Mouse (Mus musculus) c-Kit-negative CD71-positive TER-119-positive erythroid progenitor cells, embryonic 14.5 days (primary cell): ENCODE results near the gene Gm14137.

ENCODE experiments used
- DNase-seq: peaks from one replicate; pipeline ENCODE4 v3.0.0-alpha.2; 2013; ENCODE audit warnings: low read depth, low spot score

The Gm14137 gene

DNA sequence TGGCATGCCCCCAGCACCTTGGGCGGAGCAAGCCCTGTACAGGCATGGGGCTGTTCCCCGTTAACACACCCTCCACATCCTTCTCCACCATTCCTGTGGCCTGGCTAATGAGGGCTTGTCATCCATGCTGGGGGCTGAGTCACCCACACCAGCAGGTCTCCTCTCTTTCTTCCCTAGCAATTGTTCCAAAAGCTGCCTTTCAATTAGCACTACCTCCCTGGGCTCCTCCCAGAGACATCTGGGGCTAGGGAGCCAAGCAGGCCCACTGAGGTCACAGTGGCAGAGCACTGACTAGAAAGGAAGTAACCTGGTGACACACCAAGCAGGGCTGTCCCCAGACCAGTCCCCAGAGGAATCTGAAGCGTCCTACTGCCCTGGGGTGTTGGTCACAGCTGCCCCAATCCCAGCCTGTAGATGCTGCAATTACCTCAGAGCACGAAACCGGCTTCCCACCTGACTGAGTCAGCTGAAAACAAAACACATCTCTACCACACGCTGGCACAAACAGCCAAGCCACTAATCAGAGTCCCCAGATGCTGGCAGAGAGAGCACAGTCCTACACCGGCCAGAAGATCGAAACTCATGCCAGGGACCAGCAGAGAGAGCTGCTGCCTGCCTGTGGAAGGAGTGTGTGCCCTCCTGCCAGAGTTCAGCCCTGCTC lies at the start of gene Gm14137:
Gm14137 (plus strand) TSS at position 519 of the 661 bp plus-strand sequence.
- no peak for DNase-seq

DNA sequence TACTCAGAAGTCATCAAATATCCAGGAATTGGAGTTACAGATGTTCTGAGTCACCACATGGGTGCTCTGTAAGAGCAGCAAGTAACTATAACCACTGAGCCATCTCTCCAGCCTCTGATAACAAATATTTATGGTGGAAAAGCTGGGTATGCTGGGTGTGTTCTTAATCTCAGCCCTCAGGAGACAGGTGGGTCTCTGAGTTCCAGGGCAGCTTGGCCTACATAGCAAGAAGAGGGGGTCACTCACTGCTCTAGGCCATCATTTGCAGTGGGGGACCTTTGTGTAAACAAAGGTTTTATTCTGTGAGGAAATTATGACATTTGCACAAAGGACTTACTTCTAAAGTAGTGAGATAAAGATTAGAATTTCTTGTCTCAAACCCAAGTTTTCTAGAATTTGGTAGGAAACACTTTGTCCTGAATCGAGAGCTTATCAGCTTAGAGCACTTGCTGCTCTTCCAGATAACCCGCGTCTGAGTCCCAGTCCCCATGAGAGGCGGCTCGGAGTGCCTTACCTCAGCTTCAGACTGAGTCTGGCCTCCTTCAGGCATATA lies 37.9 kb upstream of the Gm14137 start:
- DNase-seq, result peak; percentile 70

DNA sequence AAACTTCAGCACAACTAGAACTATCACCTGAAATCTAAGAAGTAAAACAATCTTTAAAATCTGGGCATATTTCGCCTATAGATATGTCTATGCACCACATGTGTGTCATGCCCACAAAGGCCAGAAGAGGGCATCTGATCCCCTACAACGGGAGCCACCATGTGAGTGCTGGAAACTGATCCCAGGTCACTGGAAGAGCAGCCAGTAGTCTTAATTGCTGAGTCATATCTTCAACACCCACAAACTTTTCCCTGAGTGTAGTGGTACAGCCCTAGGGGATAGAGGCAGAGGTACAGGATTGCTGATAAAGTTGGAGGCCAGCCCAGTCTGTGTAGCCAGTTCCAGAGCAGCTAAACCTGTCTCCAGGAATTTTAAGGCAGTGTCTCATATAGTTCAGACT lies 29.1 kb upstream of the Gm14137 start:
- DNase-seq, result peak; percentile 25

DNA sequence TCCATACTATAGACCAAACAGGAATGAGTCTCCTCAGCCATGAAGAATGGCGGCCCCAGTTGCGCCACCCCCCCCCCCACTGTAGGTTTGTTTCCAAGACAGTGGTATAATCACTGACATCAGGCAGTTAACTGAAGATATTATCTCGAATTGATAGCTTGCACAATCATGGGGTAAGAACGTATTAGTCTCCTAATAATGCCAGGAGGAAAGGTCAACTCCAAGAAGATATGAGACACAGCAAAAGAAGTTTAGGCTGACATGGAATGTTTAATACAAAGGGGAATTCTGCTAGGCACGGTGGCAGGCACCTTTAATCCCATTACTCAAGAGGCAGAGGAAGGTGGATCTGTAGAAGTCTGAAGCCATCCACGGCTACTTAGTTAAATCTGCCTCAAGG lies 27.9 kb upstream of the Gm14137 start:
- no peak for DNase-seq

DNA sequence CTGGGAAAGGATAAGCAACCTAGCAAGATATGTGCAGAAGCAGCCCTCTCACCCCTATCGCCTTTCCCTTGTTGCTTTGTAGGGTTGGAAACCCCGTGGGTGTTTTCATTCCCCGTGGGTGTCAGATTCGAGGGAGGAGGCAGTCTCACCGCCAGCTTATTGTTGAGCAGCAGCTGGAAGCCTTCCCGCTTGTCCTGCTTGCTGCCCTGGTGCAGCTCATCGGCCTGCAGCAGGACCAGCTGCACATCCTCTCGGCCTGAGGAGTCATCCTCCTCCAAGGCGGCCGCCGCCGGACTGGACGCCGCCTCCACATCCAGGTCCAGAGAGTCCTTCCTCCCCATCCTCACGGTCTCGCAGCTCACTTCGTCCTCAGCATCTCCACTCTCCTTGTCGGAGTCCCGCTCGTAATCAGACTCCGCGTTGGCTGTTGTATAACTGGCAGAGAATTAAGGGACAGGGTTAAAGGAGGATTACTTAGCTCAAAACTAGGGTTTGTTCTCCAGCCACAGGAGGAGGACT lies 27.1 kb upstream of the Gm14137 start:
- no peak for DNase-seq

DNA sequence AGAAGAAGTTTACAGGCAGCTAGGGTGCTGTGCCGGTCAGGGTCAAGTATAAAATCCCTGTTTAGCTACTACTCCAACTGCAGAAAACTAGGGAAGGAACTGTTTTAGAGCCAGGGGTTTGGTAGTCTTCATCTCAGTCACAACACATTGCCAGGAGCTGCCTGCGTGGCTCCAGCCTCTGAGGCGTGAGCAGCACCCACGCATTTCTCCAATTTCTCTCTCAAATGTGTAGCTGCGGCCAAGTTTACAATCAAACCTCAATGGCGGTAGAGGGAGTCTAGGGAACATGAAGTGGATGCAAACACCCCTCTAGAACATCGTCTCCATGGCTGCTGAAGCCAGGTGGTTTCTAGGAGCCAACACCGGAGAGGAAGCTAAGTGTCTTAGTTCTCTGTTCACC lies 26.5 kb upstream of the Gm14137 start:
- DNase-seq, result no peak

DNA sequence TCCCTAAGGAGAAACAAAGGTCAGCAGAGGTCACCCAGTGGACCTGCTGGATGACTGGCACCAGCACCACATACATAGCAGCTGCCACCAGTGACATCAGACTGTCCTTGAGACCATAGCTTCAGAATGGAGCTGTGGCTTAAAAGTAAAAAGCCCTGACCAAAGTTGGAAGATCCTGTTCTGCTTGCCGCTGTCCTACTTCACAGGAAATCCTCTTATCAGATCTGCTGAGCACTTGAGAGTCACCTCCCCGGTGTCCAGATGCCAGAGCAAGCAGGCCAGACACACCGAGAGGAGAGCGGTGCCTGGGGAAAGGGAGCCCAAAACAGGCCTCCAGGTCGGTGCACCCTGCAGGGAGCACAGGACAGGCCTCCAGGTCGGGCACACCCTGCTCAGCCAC lies 22.1 kb upstream of the Gm14137 start:
- no peak for DNase-seq

DNA sequence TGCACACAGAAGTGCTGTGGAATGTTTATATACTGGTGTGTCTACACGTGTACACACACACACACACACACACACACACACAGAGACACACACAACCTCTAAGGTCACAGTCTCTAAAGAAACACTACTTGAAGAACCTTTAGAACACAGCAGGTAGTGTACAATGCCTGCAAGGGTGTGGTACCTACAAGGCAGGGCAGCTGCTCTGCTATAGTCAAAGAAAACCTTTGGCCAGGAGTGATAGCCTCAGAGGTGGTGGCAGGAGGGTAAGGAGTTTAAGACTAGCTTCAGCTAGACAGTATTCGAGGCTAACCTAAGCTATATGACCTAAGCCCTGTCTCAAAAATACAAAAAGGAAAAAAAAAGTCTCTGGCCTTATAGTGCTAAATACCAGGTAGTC lies 19.6 kb upstream of the Gm14137 start:
- DNase-seq, result peak; percentile 21

DNA sequence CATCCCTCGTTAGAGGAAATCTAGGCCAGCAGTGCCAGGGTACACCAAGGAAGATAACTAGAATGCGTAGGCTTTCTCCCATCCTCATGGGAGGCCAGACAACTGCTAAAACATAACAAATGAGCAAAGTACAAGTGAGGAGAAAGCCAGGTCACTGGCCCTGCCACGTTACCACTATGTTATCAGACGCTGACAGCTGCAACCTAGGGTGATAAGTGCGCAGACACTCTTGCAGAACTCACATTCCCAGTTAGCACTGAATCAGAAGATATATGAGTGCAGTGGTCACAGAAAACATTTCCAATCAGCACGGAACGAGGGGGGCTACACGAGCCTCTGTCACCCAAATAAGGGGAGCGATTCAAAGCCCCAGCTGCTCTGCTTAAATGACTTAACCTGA lies 18.9 kb upstream of the Gm14137 start:
- DNase-seq, result peak; percentile 78

DNA sequence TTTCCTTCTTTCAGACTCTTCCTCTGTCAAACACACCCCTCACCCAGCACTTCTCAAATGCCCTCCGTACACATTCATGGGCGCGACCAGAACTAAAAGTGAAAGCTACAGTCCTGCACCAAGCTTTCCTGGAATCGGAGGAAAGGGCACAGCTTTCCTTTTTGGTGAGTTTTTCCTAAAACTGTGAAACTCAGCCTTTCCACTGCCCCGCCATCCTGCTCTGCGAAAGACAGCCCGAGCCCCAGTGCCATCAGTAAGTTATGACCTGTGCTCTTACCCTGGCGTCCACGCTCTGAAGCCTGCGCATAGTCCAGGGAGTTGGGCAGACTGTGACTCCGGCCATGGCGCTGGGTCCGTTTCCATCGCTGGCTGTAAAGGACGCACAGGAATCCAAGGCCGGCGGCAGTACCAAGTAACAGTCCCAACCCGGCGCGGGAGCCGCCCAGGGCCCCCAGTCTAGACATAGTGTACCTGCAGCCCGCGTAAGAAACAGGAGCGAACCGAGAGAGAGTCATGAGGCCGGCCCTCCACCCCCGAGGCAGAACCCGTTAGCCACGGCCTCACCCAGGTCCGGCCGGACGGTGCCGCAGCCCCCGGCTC lies 18.1 kb upstream of the Gm14137 start:
- DNase-seq, result peak; percentile 29

DNA sequence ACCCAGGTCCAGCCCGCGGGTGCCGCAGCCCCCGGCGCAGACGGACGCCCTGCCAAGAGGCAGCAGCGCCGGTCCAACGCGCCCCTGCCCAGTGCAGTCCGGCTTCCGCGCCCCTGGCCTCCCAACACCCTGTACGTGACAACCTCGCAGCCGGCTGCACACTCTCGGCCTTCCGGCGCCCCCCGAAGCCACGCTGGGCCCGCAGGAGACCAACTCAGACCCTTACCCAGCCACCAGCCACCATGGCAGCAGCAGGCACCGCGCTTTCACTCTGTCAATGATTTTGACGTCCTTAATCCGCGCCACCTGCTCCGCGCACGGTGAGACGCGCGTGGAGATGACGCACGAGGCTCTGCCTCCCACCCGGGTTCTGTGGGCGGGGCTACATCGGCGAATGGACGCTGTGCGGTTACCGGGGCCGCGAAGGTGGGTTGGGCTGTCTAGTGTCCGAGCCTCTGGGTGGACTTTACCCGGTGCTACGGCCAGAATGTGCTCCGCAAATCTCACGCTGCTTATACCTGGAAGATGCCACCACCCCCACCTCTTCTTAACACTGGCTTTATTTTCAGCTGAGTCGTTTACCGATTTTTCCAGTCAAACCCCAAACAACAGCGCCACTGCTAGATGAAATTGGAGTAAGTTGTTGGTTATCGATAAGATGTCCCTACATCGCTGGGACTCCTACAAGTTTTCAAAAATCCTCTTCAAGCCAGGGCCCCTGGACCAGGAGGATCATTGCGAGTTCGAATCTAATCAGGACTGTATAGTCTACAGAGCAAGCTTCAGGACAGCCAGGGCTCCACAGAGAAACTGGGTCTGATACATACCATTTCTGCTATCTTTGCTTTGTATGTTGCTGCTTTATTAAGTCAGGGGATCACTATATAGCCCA lies 17.4 kb upstream of the Gm14137 start, which contains the start of gene Rmdn3:
Rmdn3 (minus strand) TSS at position 354 of the 892 bp plus-strand sequence.
- peak; percentile 90 for DNase-seq

DNA sequence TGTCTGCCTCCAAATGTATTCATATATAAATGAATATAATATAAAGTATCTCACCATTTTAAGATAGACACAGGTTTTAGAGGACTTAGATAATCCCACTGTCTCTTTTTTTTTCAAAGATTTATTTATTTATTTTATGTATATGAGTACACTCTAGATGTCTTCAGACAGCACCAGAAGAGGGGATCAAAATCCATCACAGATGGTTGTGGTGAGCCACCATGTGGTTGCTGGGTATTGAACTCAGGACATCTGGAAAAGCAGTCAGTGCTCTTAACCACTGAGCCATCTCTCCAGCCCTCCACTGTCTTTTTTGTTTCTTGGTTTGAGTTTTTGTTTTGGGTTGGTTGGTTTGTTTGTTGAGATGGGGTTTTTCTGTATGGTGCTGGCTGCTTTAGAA lies 16.5 kb upstream of the Gm14137 start:
- no peak for DNase-seq

DNA sequence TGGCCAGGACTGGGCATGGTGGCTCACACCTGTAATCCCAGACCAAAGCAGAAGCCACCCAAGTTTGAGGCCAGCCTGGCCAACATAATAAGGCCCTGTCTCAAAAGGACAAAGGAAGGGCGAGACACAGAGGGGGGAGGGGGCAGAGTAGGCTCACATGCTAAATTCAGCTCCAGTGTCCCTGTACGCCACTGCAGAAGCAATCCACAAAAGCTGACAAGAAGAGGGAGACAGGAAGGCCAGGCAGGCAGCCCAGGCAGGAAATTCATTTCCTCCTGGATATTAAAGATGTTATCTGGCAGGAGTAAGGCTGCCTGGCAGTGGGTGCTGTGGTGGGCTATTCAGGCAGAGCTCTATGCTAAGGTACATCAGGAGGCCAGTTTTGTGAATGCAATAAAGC lies 13.1 kb upstream of the Gm14137 start:
- DNase-seq, result no peak

DNA sequence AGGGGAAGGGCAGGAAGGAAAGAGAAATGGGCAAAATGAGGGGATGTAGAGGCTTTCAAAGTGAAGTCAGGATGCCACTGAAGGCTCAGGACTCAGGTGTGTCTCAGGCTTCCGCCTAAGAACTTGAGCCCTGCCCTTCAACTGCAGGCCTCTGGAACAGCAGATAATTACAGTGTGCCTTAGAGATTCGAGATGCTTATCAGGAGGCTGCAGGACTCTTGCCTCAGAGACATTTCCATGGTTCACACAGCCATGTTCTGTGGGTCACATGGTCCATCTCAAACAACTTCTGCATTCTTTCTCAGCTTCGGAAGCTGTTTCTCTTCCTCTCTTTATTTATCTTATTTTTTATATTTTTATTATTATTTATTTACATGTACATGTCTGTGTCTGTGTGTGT lies 11.2 kb upstream of the Gm14137 start:
- DNase-seq, result no peak

DNA sequence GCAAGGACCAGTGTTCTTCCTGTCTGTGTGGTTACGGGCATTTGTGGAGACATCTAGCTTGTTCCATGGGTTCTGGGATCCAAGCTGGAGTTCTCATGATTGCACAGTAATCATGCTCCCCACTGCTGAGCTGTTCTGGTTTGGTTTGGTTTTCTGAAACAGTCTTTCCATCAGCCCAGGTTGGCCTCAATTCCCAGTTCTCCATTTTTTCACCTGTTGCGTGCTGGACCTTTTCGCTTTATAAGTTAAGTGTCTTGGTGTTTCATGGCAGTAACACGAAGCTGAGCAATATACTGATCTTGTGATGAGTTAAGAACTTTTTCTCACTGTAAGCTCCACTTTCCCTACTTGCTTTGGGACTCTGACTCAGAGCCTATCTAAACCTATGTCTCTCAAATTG lies 10.3 kb upstream of the Gm14137 start:
- no peak for DNase-seq

DNA sequence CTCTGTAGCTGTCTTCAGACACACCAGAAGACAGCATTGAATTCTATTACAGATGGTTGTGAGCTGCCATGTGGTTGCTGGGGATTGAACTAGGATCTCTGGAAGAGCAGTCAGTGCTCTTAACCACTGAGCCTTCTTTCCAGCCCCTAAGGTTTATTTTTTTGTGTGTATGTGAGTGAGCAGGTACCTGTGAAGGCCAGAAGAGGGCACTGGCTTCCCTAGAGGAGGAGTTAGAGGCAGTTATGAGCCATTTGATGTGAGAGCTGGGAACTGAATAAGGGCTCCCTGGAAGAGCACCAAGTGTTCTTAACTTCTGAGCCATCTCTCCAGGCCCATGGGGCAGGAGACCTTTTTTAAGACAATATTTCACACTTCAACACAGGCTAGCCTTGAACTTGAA lies 8.9 kb upstream of the Gm14137 start:
- no peak for DNase-seq

DNA sequence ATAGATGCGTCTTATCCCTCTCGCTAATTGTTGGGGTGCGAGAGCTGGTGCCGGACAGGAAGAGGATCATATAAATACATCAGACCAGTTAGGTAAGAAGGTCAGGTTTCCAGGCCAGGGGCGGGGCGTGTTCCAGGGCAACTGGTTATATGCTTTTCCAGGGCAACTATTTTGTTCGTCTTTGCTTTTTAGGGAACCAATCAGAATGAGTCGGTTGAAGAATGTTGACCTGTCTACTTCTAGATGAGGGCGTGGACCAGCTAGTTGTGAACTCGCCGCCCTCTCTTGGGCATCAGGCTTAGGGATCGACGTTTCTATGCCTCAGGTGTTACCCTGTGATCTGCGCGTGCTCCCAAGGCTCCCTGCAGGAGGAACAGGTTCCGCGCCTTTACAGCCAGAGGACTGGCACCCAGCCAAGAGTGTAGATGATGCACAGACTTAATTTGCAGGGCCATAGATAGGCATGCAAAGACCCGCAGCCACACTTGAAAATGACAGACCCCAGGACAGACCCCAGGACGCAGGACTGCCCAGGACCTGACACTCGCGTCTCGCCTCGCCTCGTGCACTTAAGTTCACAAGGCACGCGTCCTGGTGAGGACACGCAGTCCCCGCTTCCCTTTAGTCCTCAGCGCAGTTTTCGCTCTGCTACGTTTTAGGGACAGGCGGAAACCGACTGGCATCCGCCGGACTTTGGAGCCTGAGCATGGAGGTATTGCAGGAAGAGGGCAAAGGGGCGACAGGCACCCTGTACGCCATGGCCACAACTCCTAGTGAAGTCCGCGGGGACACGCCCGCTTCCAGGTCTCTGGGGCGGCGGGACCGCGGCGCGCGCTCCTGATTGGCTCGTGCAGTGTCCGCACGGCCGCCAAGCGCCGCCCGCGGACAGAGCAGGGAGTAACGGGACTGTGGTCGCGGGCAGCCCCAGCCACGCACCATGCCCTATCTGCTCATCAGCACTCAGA lies 7.1 kb upstream of the Gm14137 start, which contains the start of gene Gchfr:
Gchfr (plus strand) TSS at position 873 of the 965 bp plus-strand sequence.
- no peak for DNase-seq

DNA sequence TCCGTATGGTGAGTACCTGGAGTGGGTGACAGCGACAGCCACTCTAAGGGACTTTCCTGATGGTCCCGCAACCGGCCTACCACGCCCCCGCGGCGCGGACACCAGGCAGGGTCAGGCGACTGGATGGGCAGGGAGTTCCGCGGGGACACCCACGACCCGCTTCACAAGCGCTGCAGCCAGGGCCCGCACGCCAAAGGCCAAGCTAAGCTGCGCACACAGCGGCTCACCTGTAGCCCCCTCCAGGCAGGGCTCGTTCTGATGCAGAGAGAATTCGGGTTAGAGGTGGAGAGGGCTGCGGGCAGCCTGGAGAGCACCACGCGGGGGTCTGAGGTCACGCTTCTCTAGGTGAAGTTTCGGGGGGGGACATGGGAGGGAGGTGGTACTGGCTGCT lies 6.4 kb upstream of the Gm14137 start:
- DNase-seq, result no peak

DNA sequence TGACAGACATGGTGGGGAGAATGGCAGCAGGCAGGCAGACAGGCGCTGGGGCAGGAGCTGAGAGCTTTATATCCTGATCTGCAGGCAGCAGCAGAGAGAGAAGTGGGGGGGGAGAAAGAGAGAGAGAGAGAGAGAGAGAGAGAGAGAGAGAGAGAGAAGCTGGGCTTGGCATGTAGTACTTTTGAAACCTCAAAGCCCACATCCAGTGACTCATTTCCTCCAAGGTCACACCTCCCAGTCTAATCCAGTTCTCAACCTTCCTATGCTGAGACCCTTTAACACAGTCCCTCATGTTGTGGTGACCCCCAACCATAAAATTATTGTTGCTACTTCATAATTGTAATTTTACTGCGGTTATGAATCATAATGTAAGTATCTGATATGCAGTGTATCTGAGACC lies 4.0 kb upstream of the Gm14137 start:
- DNase-seq, result no peak

DNA sequence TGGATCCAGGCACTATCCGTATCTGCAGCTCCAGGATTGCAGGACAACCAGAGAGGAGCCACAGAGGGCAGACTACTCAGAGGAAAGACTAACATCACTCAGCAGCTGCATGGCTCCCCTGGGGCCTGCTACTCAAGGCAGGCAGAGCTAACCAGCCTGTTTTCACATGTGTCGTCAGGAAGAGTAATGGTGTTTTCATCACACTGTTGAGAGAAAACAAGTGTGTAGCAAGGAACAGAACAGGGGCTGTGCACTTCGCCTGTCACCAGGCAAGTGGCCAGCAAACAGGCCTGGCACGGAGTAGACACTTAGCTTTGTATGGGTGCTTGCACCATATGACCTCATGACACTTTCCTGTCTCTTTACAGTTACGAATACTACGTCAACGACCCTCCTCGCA lies 2.7 kb upstream of the Gm14137 start:
- DNase-seq, result no peak

DNA sequence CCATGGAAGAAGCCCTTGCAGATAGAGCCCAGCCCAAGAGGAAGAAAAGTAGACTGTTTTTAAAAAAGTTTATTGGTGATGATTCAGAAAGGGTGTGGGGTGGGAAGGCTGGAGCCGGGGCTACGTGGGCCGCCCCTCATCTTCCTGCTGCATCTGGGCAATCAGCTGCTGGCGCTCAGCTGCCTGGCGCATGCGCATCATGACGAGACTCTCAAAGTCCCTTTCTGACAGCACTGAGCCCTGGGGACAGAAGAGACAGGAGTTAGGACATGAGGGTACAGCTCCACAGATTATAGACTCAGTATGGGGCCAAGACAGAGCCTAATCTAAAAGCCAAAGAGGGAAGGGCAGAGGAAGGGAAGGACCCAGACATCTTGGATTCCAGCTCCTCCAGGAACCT lies 1.9 kb upstream of the Gm14137 start:
- DNase-seq, result no peak
